Mouse (Mus musculus): ENCODE measurements at regions not wholly inside any gene's neighbourhood (a gene's known extent, or its start where the extent isn't known, plus 50 kb on each side); places are given as distances from the start of the nearest gene placed in this dataset.

GRCm38 (mm10) chr3:81563858-81564756 is 368.3 kb upstream of the Ctso start:
- Histone ChIP-seq H3K36me3 (ENCODE audit: control insufficient read depth, insufficient read depth, low read length) (no peaks in the 10 kb centered on the region), H3K4me2 (ENCODE audit: low read depth, low read length) (no peak overlapping the region), H3K4me3 (ENCODE audit: low read depth, low read length) (no peak overlapping the region), H3K27me3 (replicated peaks; ENCODE audit: control insufficient read depth, insufficient read depth, low read length) (no peaks in the 10 kb centered on the region), H3K9me3 (ENCODE audit: control insufficient read depth, low read length) (no peaks in the 10 kb centered on the region), H3K4me1 (ENCODE audit: control insufficient read depth, insufficient read depth, low read length) (no peaks in the 10 kb centered on the region), H3K9ac (ENCODE audit: low read depth, low read length) (no peak overlapping the region), H3K27ac (replicated peaks; ENCODE audit: low read depth, low read length) (no peak overlapping the region)
- no peak for DNase-seq (ENCODE audit: low spot score)
- WGBS: 74% methylated on average over 7 of the region's 7 CpGs
- no peak for ATAC-seq (ENCODE audit: low read depth)

- H3K4me1 ChIP-seq (ENCODE audit: control insufficient read depth, insufficient read depth, low read length): no peaks in the 10 kb centered on the region
- 57% methylated on average over 1 of the region's 1 CpGs for WGBS
- DNase-seq (ENCODE audit: low spot score) (no peak), ATAC-seq (ENCODE audit: low read depth) (no peak)
- no peak overlapping the region for H3K9ac ChIP-seq (ENCODE audit: low read depth, low read length)
- H3K4me3 ChIP-seq (ENCODE audit: low read depth, low read length): no peak overlapping the region
- no peaks in the 10 kb centered on the region for H3K27me3 ChIP-seq (replicated peaks; ENCODE audit: control insufficient read depth, insufficient read depth, low read length)
- H3K9me3 ChIP-seq (ENCODE audit: control insufficient read depth, low read length): no peaks in the 10 kb centered on the region
- H3K4me2 ChIP-seq (ENCODE audit: low read depth, low read length): no peak overlapping the region
- no peaks in the 10 kb centered on the region for H3K36me3 ChIP-seq (ENCODE audit: control insufficient read depth, insufficient read depth, low read length)
- no peak overlapping the region for H3K27ac ChIP-seq (replicated peaks; ENCODE audit: low read depth, low read length)
Measured at GRCm38 (mm10) chr3:81564757-81565063, 367.7 kb upstream of the Ctso start.

GRCm38 (mm10) chr3:81583387-81584027 is 348.9 kb upstream of the Ctso start:
- ATAC-seq (ENCODE audit: low read depth): no peak
- 67% methylated on average over 7 of the region's 7 CpGs for WGBS
- no peak overlapping the region for H3K4me3 ChIP-seq (ENCODE audit: low read depth, low read length)

GRCm38 (mm10) chr3:81589109-81589508 is 343.3 kb upstream of the Ctso start:
- Histone ChIP-seq H3K27ac (replicated peaks; ENCODE audit: low read depth, low read length) (no peak overlapping the region), H3K4me2 (ENCODE audit: low read depth, low read length) (no peak overlapping the region), H3K36me3 (ENCODE audit: control insufficient read depth, insufficient read depth, low read length) (no peaks in the 10 kb centered on the region), H3K4me1 (ENCODE audit: control insufficient read depth, insufficient read depth, low read length) (no peaks in the 10 kb centered on the region), H3K9ac (ENCODE audit: low read depth, low read length) (no peak overlapping the region), H3K9me3 (ENCODE audit: control insufficient read depth, low read length) (no peaks in the 10 kb centered on the region), H3K27me3 (replicated peaks; ENCODE audit: control insufficient read depth, insufficient read depth, low read length) (no peaks in the 10 kb centered on the region), H3K4me3 (ENCODE audit: low read depth, low read length) (no peak overlapping the region)
- 82% methylated on average over 3 of the region's 3 CpGs for WGBS
- ATAC-seq (ENCODE audit: low read depth) (no peak), DNase-seq (ENCODE audit: low spot score) (no peak)

More at GRCm38 (mm10) chr3:81583387-81584027, 348.9 kb upstream of the Ctso start:
- no peaks in the 10 kb centered on the region for H3K9me3 ChIP-seq (ENCODE audit: control insufficient read depth, low read length)
- H3K27ac ChIP-seq (replicated peaks; ENCODE audit: low read depth, low read length): no peak overlapping the region
- H3K36me3 ChIP-seq (ENCODE audit: control insufficient read depth, insufficient read depth, low read length): no peaks in the 10 kb centered on the region
- H3K9ac ChIP-seq (ENCODE audit: low read depth, low read length): no peak overlapping the region
- H3K4me2 ChIP-seq (ENCODE audit: low read depth, low read length): no peak overlapping the region
- H3K4me1 ChIP-seq (ENCODE audit: control insufficient read depth, insufficient read depth, low read length): no peaks in the 10 kb centered on the region
- no peak for DNase-seq (ENCODE audit: low spot score)
- no peaks in the 10 kb centered on the region for H3K27me3 ChIP-seq (replicated peaks; ENCODE audit: control insufficient read depth, insufficient read depth, low read length)

DNA sequence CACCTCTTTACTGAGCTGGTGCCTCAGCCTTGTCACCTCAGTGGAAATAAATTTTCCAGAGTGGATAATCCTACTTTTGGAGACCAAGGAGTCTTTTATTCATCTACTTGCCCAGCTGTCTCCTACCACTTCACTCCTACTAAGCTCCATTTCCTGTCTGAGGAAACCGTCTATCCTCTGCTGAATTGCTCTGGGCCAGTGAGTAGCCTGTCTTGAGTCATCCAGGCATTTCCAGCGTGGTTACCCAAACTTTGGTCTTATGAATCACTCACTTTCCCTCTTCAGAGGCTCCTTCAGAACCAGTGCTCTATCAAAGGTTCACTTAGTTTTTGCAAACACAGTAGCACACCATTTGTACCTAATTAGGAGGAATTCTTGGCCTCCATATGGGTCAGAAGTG is 303.2 kb upstream of the Ctso start:
- H3K4me2 ChIP-seq (ENCODE audit: low read depth, low read length): no peak overlapping the region
- H3K36me3 ChIP-seq (ENCODE audit: control insufficient read depth, insufficient read depth, low read length): no peaks in the 10 kb centered on the region
- H3K27me3 ChIP-seq (replicated peaks; ENCODE audit: control insufficient read depth, insufficient read depth, low read length): no peaks in the 10 kb centered on the region
- H3K9me3 ChIP-seq (ENCODE audit: control insufficient read depth, low read length): no peaks in the 10 kb centered on the region
- ATAC-seq (ENCODE audit: low read depth) (no peak), DNase-seq (ENCODE audit: low spot score) (no peak)
- no peak overlapping the region for H3K4me3 ChIP-seq (ENCODE audit: low read depth, low read length)
- no peak overlapping the region for H3K27ac ChIP-seq (replicated peaks; ENCODE audit: low read depth, low read length)
- no peaks in the 10 kb centered on the region for H3K4me1 ChIP-seq (ENCODE audit: control insufficient read depth, insufficient read depth, low read length)
- 35% methylated on average over 2 of the region's 2 CpGs for WGBS
- no peak overlapping the region for H3K9ac ChIP-seq (ENCODE audit: low read depth, low read length)

- H3K4me1 ChIP-seq (ENCODE audit: control insufficient read depth, insufficient read depth, low read length): no peaks in the 10 kb centered on the region
- DNase-seq (ENCODE audit: low spot score) (peak; percentile 56), ATAC-seq (ENCODE audit: low read depth) (peak; percentile 65; the same call in 1 of the 2 replicates)
- H3K27me3 ChIP-seq (replicated peaks; ENCODE audit: control insufficient read depth, insufficient read depth, low read length): no peaks in the 10 kb centered on the region
- H3K4me2 ChIP-seq (ENCODE audit: low read depth, low read length): no peak overlapping the region
- no peaks in the 10 kb centered on the region for H3K36me3 ChIP-seq (ENCODE audit: control insufficient read depth, insufficient read depth, low read length)
- no peak overlapping the region for H3K27ac ChIP-seq (replicated peaks; ENCODE audit: low read depth, low read length)
- no peak overlapping the region for H3K4me3 ChIP-seq (ENCODE audit: low read depth, low read length)
- H3K9me3 ChIP-seq (ENCODE audit: control insufficient read depth, low read length): no peaks in the 10 kb centered on the region
- 28% methylated on average over 3 of the region's 3 CpGs for WGBS
- H3K9ac ChIP-seq (ENCODE audit: low read depth, low read length): no peak overlapping the region
Measured at GRCm38 (mm10) chr3:81658490-81658889, 273.9 kb upstream of the Ctso start.

GRCm38 (mm10) chr3:81661620-81662019 is 270.8 kb upstream of the Ctso start:
- H3K36me3 ChIP-seq (ENCODE audit: control insufficient read depth, insufficient read depth, low read length): no peaks in the 10 kb centered on the region
- ATAC-seq (ENCODE audit: low read depth) (no peak), DNase-seq (ENCODE audit: low spot score) (peak; percentile 23)
- H3K4me2 ChIP-seq (ENCODE audit: low read depth, low read length): no peak overlapping the region
- H3K4me1 ChIP-seq (ENCODE audit: control insufficient read depth, insufficient read depth, low read length): no peaks in the 10 kb centered on the region
- H3K4me3 ChIP-seq (ENCODE audit: low read depth, low read length): no peak overlapping the region
- H3K9ac ChIP-seq (ENCODE audit: low read depth, low read length): no peak overlapping the region
- no peaks in the 10 kb centered on the region for H3K27me3 ChIP-seq (replicated peaks; ENCODE audit: control insufficient read depth, insufficient read depth, low read length)
- H3K9me3 ChIP-seq (ENCODE audit: control insufficient read depth, low read length): no peaks in the 10 kb centered on the region
- 39% methylated on average over 1 of the region's 1 CpGs for WGBS
- H3K27ac ChIP-seq (replicated peaks; ENCODE audit: low read depth, low read length): no peak overlapping the region

- Histone ChIP-seq H3K4me2 (ENCODE audit: low read depth, low read length) (no peak overlapping the region), H3K27ac (replicated peaks; ENCODE audit: low read depth, low read length) (no peak overlapping the region), H3K9ac (ENCODE audit: low read depth, low read length) (no peak overlapping the region), H3K4me1 (ENCODE audit: control insufficient read depth, insufficient read depth, low read length) (no peaks in the 10 kb centered on the region), H3K36me3 (ENCODE audit: control insufficient read depth, insufficient read depth, low read length) (no peaks in the 10 kb centered on the region), H3K27me3 (replicated peaks; ENCODE audit: control insufficient read depth, insufficient read depth, low read length) (no peaks in the 10 kb centered on the region), H3K4me3 (ENCODE audit: low read depth, low read length) (no peak overlapping the region), H3K9me3 (ENCODE audit: control insufficient read depth, low read length) (no peaks in the 10 kb centered on the region)
- WGBS: 18% methylated on average over 2 of the region's 2 CpGs
- ATAC-seq (ENCODE audit: low read depth): no peak
- DNase-seq (ENCODE audit: low spot score): peak; percentile 38
Measured at GRCm38 (mm10) chr3:81666262-81666661, 266.1 kb upstream of the Ctso start.

DNA sequence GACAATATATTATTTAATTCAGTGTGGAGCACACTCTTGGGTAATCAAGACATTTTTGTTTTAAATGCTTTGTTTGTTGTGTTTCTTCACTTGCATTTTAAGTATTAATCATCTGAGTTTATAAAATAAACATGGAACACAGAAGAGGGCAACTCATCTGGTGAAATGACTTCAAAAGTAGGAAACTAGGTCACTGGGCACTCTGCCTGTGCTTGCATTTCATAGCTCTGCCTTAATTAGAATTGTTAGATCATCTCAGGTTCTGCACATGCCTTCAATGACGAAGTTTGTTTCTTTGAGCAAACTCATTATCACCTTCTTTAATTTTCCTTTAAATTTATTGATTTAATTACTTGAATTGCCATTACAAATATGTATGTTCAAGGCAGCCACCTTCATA is 255.8 kb upstream of the Ctso start:
- no peaks in the 10 kb centered on the region for H3K27me3 ChIP-seq (replicated peaks; ENCODE audit: control insufficient read depth, insufficient read depth, low read length)
- no peaks in the 10 kb centered on the region for H3K36me3 ChIP-seq (ENCODE audit: control insufficient read depth, insufficient read depth, low read length)
- no peak overlapping the region for H3K4me3 ChIP-seq (ENCODE audit: low read depth, low read length)
- H3K4me2 ChIP-seq (ENCODE audit: low read depth, low read length): no peak overlapping the region
- H3K4me1 ChIP-seq (ENCODE audit: control insufficient read depth, insufficient read depth, low read length): no peaks in the 10 kb centered on the region
- DNase-seq (ENCODE audit: low spot score) (no peak), ATAC-seq (ENCODE audit: low read depth) (no peak)
- H3K27ac ChIP-seq (replicated peaks; ENCODE audit: low read depth, low read length): no peak overlapping the region
- WGBS: 65% methylated on average over 1 of the region's 1 CpGs
- H3K9me3 ChIP-seq (ENCODE audit: control insufficient read depth, low read length): no peaks in the 10 kb centered on the region
- no peak overlapping the region for H3K9ac ChIP-seq (ENCODE audit: low read depth, low read length)

Data from embryonic facial prominence, embryonic 14.5 days (tissue).